Comparison of ENCODE assay signal across 8 mouse cellular contexts in the genomic region with DNA sequence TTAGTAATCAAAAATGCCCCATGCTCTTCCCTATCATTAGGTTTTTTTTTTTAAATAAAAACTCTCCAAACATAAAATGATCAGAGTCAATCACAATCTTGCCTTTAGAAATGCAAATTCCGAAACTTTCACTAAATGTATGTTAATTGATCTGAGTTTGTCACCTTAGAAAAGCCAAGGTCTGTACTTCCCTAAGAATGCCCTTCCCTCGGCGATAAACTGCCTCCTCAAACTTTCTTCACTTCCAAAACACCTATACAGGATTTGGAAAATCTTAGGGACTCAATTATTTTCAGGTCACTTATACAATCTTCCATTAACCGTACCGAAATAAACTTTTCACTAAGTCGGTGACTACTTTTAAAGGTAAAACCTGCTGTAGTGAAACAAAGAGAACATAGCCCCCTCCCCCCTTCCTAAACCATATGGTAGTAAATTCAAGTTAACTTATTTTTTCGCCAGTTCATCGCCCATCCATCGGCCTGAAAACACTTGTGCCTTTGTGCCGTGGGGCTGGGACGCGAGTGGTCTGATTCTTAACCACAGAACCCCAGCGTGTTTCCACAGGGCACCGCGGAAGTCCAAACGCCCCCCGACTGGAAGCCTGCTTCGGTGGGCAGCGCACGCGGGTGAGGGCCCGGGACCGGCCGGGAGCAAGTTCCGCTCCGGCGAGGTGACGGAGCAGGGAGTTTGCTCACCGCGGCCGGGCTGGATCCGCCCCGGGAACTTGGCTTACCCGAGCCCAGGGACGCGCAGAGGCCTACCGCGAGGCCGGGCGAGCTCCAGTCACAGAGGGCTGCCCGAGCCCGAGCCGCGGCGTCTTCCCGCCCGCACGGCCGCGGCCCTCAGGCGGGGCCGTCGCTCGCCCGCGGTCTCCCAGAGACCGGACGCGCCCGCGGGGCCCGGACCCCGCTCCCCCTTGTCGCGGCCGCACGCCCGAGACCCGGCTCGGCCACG. TPM values are rescaled to one million over a fixed set of nuclear protein-coding genes. Genes with fewer than 3 reads are reported as not detected.
A peak's percentile ranks its signal among the peaks of the same experiment; 100 is the strongest.
DNase-seq lines count a peak whose midpoint lies in the region; ATAC-seq and TF ChIP-seq lines count a peak whose summit lies in the region.

No protein-coding gene starts in this region.

- peak overlapping the region; percentile 100 for H3K9ac ChIP-seq in CH12.LX (ENCODE audit: insufficient read depth, low read depth)
- peak overlapping the region; percentile 92 for H3K9ac ChIP-seq in lung, embryonic 16.5 days (ENCODE audit: low read length)

- no peak for TF ChIP-seq CTCF in CH12.LX (conservative IDR thresholded peaks at IDR 0.05 in 1 of 2, IDR thresholded peaks at IDR 0.05 in 1 of 2; ENCODE audit: low read depth in 2 of 2, low read length in 2 of 2)

- peak overlapping the region; percentile 86 to 98 (median 87) for H3K4me3 ChIP-seq in CH12.LX (replicated peaks in 1 of 3; ENCODE audit: low read depth in 2 of 3, low read length in 2 of 3, poor library complexity in 1 of 3)
- peak overlapping the region; percentile 97 for H3K4me3 ChIP-seq in forebrain, embryonic 10.5 days
- peak overlapping the region; percentile 99 for H3K4me3 ChIP-seq in lung, embryonic 16.5 days (ENCODE audit: low read length)

- peak overlapping the region; percentile 96 for H3K4me2 ChIP-seq in CH12.LX (ENCODE audit: insufficient read depth, low read depth, poor library complexity, severe bottlenecking)
- H3K4me2 ChIP-seq in lung, embryonic 16.5 days (ENCODE audit: low read depth, low read length) = peak overlapping the region; percentile 70

- intact Hi-C loops in heart, postnatal 10 days (cut with DNase I) = no loop called here

- H3K27ac ChIP-seq in CH12.LX (ENCODE audit: insufficient read depth, low read depth) = peak overlapping the region; percentile 66
- peak overlapping the region; percentile 99 for H3K27ac ChIP-seq in forebrain, embryonic 10.5 days
- H3K27ac ChIP-seq in lung, embryonic 16.5 days (ENCODE audit: low read length) = peak overlapping the region; percentile 99

- H3K79me2 ChIP-seq in CH12.LX (replicated peaks; ENCODE audit: control insufficient read depth, extremely low read depth, insufficient read depth, poor library complexity, severe bottlenecking) = peaks cover 69% of the 10 kb centered on the region

- peaks cover 6 to 45% of the 10 kb centered on the region in 2 experiments for H3K4me1 ChIP-seq in CH12.LX (ENCODE audit: control insufficient read depth in 1 of 2, insufficient read depth in 2 of 2)
- H3K4me1 ChIP-seq in forebrain, embryonic 10.5 days = peaks cover 35% of the 10 kb centered on the region
- H3K4me1 ChIP-seq in lung, embryonic 16.5 days (replicated peaks; ENCODE audit: control insufficient read depth, insufficient read depth, low read length) = peaks cover 25% of the 10 kb centered on the region

- no peak for TF ChIP-seq RAD21 in CH12.LX (IDR thresholded peaks at IDR 0.05; ENCODE audit: low read depth, low read length)

- H3K9me3 ChIP-seq in CH12.LX (replicated peaks; ENCODE audit: low read length) = peaks cover 2% of the 10 kb centered on the region
- H3K9me3 ChIP-seq in forebrain, embryonic 10.5 days = no peaks in the 10 kb centered on the region
- no peaks in the 10 kb centered on the region for H3K9me3 ChIP-seq in lung, embryonic 16.5 days (ENCODE audit: control insufficient read depth, low read length)

- peak; percentile 41 for ATAC-seq in lung, embryonic 16.5 days (ENCODE audit: low read depth)

- no peak for DNase-seq in CH12.LX (ENCODE audit: extremely low read depth)
- peak; percentile 52 for DNase-seq in c-Kit-negative CD71-positive TER-119-positive erythroid progenitor cells, embryonic 14.5 days (ENCODE audit: low read depth, low spot score)
- peak; percentile 73 for DNase-seq in forebrain, embryonic 10.5 days (ENCODE audit: extremely low spot score, low spot score)
- DNase-seq in heart, postnatal 10 days = peak; percentile 70
- DNase-seq in kidney, postnatal 36 days = peak; percentile 39 to 76
- peak; percentile 23 for DNase-seq in ovary, adult 18-20 months (ENCODE audit: low spot score)
- peak; percentile 62 for DNase-seq in thymus, postnatal 0 days (ENCODE audit: low spot score)

- dilution Hi-C loops in CH12.LX (cut with MboI; ENCODE audit: extremely low pct_ligation_motif_present, extremely low pct_unique_long_range_greater_than_20kb, low sequenced_read_pairs) = no loop called here

- 0 out of 2 replicates have a peak, but pooled peaks have one; percentile 16 for TF ChIP-seq EP300 in CH12.LX (IDR thresholded peaks at IDR 0.05; ENCODE audit: low read length)

- no peak for TF ChIP-seq POLR2A in CH12.LX (IDR thresholded peaks at IDR 0.05; ENCODE audit: low read depth, low read length)

- peaks cover 3 to 29% of the 10 kb centered on the region in 2 experiments for H3K36me3 ChIP-seq in CH12.LX (replicated peaks in 1 of 2; ENCODE audit: control insufficient read depth in 1 of 2, insufficient read depth in 1 of 2, low read length in 1 of 2)
- H3K36me3 ChIP-seq in forebrain, embryonic 10.5 days (replicated peaks) = peaks cover 22% of the 10 kb centered on the region
- no peaks in the 10 kb centered on the region; the same call in 1 of the 2 replicates for H3K36me3 ChIP-seq in lung, embryonic 16.5 days (ENCODE audit: control insufficient read depth, insufficient read depth, low read length)

- under 1% methylated on average over 67 of the region's 71 CpGs for WGBS in forebrain, embryonic 10.5 days
- under 1% methylated on average over 67 of the region's 71 CpGs for WGBS in lung, embryonic 16.5 days

- in situ Hi-C loops in CH12.LX (cut with MboI; ENCODE audit: low pct_ligation_motif_present, low pct_unique_long_range_greater_than_20kb, low sequenced_read_pairs) = no loop called here

- no peaks in the 10 kb centered on the region for H3K27me3 ChIP-seq in CH12.LX (replicated peaks)
- no peaks in the 10 kb centered on the region for H3K27me3 ChIP-seq in forebrain, embryonic 10.5 days (ENCODE audit: poor library complexity, severe bottlenecking)
- H3K27me3 ChIP-seq in lung, embryonic 16.5 days (ENCODE audit: control insufficient read depth, insufficient read depth, low read depth, low read length) = no peaks in the 10 kb centered on the region

TF ChIP-seq in CH12.LX, 34 proteins besides CTCF, POLR2A, EP300 and RAD21:
- no peak for TF ChIP-seq TBP (conservative IDR thresholded peaks at IDR 0.05; ENCODE audit: low read depth, low read length)
- peak; percentile 65; the same call in 1 of the 2 replicates for TF ChIP-seq MXI1 (IDR thresholded peaks at IDR 0.05; ENCODE audit: low read depth, low read length)
- TF ChIP-seq CHD2 (IDR thresholded peaks at IDR 0.05; ENCODE audit: low read length) = 0 out of 2 replicates have a peak, but pooled peaks have one; percentile 51
- TF ChIP-seq MAX (IDR thresholded peaks at IDR 0.05; ENCODE audit: low read length) = 0 out of 2 replicates have a peak, but pooled peaks have one; percentile 17
- no peak for TF ChIP-seq MYC (IDR thresholded peaks at IDR 0.05; ENCODE audit: low read depth, low read length)
- 0 out of 2 replicates have a peak, but pooled peaks have one; percentile 29 for TF ChIP-seq NELFE (IDR thresholded peaks at IDR 0.05; ENCODE audit: low read depth, low read length)
- TF ChIP-seq UBTF (IDR thresholded peaks at IDR 0.05; ENCODE audit: low read depth, low read length) = peak; percentile 99
- peak; percentile 15; the same call in 1 of the 2 replicates for TF ChIP-seq ELF1 (IDR thresholded peaks at IDR 0.05; ENCODE audit: low read depth, low read length)
- TF ChIP-seq SIN3A (IDR thresholded peaks at IDR 0.05; ENCODE audit: low read length) = peak; percentile 21; the same call in 1 of the 2 replicates
- no peak for TF ChIP-seq ZC3H11A (IDR thresholded peaks at IDR 0.05; ENCODE audit: low read depth, low read length)
TF ChIP-seq in CH12.LX: peak in this region for 7.

RNA-seq across cellular contexts. Expression of gene Kcmf1, which starts 1.3 kb away (rescaled TPM):
- total RNA-seq in CH12.LX (2012; rRNA removed) = 82.5 and 108 TPM in 2 replicates
- 97.6 and 98.0 TPM in 2 replicates for total RNA-seq in CH12.LX (2014; rRNA removed)
- polyA plus RNA-seq in CH12.LX (2012; ENCODE audit: insufficient read length, low read depth) = 161 and 207 TPM in 2 replicates
- polyA plus RNA-seq in forebrain, embryonic 10.5 days (2016; fragmentation: Nextera tagmentation; extraction: Ambion mirVana) = 29.4 and 30.1 TPM in 2 replicates
- total RNA-seq in heart, postnatal 10 days (2021) = 10 to 100 TPM; 89.6 to 92.4 TPM
- 26.6 and 30.6 TPM in 2 replicates for polyA plus RNA-seq in lung, embryonic 16.5 days (2015; fragmentation: Nextera tagmentation; extraction: Ambion mirVana)
- polyA plus RNA-seq in thymus, postnatal 0 days (2015; fragmentation: Nextera tagmentation; extraction: Ambion mirVana) = 33.2 and 41.1 TPM in 2 replicates
